Mouse (Mus musculus): ENCODE measurements around the gene Grm4. TPM values are rescaled to one million over a fixed set of nuclear protein-coding genes. Genes with fewer than 3 reads are reported as not detected.

The Grm4 gene
- polyA plus RNA-seq, 1 experiment = not detected

GRCm38 (mm10) chr17:27559596-27559995, 38.4 kb upstream of the Grm4 start:
- Histone ChIP-seq H3K4me3 (ENCODE audit: insufficient read depth, low read depth, low read length) (no peak overlapping the region), H3K27ac (ENCODE audit: insufficient read depth, low read depth, low read length) (no peak overlapping the region), H3K4me1 (ENCODE audit: control insufficient read depth, insufficient read depth, low read length) (peaks cover 54% of the 10 kb centered on the region)
- WGBS = 92% methylated on average over 12 of the region's 12 CpGs
- TF ChIP-seq CTCF (IDR thresholded peaks at IDR 0.05; ENCODE audit: insufficient read depth, low read depth, low read length) = no peak
- TF ChIP-seq POLR2A (IDR thresholded peaks at IDR 0.05; ENCODE audit: insufficient read depth, low read depth, low read length) = no peak

DNA sequence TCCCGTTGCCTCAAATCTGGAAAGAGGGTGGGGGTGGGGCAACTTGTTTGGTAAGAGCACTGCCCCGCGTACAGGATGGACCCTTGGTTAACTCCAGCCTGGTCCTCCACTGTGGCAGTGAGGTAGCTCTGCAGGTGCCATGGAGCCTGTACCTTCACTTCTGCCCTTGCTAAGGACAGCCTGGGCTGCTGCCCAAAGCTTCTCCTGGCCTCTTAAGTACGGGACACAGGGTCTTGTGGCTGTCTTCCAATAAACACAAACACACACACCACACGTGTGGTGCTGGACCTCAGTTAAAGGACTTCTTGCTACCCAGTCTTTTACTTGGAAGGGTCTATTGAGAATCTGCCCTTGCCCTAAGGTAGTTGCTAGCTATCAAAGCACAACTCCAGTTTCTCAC, 37.6 kb upstream of the Grm4 start:
- 44% methylated on average over 5 of the region's 5 CpGs for WGBS
- TF ChIP-seq CTCF (IDR thresholded peaks at IDR 0.05; ENCODE audit: insufficient read depth, low read depth, low read length) = no peak
- Histone ChIP-seq H3K4me1 (ENCODE audit: control insufficient read depth, insufficient read depth, low read length) (peaks cover 51% of the 10 kb centered on the region), H3K27ac (ENCODE audit: insufficient read depth, low read depth, low read length) (no peak overlapping the region), H3K4me3 (ENCODE audit: insufficient read depth, low read depth, low read length) (no peak overlapping the region)

GRCm38 (mm10) chr17:27557927-27558661, 36.9 kb upstream of the Grm4 start:
- TF ChIP-seq POLR2A (IDR thresholded peaks at IDR 0.05; ENCODE audit: insufficient read depth, low read depth, low read length) = no peak
- no peak for TF ChIP-seq CTCF (IDR thresholded peaks at IDR 0.05; ENCODE audit: insufficient read depth, low read depth, low read length)
- Histone ChIP-seq H3K27ac (ENCODE audit: insufficient read depth, low read depth, low read length) (no peak overlapping the region), H3K4me3 (ENCODE audit: insufficient read depth, low read depth, low read length) (peak overlapping the region; percentile 97), H3K4me1 (ENCODE audit: control insufficient read depth, insufficient read depth, low read length) (peaks cover 51% of the 10 kb centered on the region)
- 30% methylated on average over 14 of the region's 14 CpGs for WGBS

DNA sequence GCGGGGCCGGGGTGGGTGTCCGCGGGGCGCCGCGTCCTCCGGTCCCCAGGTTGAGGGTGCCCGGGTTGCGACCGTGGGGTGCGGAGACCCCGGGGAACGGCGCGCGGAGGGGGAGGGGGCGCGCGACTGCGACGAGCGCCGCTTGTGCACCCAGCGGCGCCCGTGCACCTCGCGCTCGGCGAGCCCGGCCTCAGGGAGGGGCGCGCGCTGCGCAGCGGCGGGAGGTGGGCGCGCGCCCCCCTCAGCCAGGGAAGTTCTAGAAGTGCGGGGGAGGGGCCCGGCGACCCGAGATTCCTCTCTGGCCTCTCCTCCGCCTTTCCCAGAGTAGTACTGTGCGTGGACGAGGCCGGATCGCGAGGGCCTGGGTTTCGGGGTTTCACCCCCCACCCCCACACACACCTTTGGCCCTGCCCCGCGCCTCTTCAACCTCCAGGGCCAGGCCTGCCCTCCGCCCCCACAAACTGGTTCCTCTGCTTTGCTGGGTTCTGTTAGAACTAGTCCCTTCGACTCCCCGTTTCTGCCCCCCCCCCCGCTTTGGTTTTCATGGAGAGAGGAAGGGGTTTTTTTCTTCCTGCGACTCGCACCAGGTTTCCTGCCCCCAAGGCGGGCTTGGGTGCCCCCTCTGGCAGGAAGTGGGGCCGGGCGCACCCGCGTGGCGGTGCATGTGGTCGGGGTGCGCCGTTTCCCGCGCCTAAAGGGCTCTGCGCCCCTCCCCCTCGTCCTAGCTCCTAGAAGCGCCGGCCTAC, 36.2 kb upstream of the Grm4 start:
- H3K27ac ChIP-seq (ENCODE audit: insufficient read depth, low read depth, low read length) = peak overlapping the region; percentile 74
- TF ChIP-seq CTCF (IDR thresholded peaks at IDR 0.05; ENCODE audit: insufficient read depth, low read depth, low read length) (no peak), POLR2A (IDR thresholded peaks at IDR 0.05; ENCODE audit: insufficient read depth, low read depth, low read length) (no peak)
- peak overlapping the region; percentile 97 for H3K4me3 ChIP-seq (ENCODE audit: insufficient read depth, low read depth, low read length)
- peaks cover 46% of the 10 kb centered on the region for H3K4me1 ChIP-seq (ENCODE audit: control insufficient read depth, insufficient read depth, low read length)
- WGBS = 1% methylated on average over 66 of the region's 75 CpGs

DNA sequence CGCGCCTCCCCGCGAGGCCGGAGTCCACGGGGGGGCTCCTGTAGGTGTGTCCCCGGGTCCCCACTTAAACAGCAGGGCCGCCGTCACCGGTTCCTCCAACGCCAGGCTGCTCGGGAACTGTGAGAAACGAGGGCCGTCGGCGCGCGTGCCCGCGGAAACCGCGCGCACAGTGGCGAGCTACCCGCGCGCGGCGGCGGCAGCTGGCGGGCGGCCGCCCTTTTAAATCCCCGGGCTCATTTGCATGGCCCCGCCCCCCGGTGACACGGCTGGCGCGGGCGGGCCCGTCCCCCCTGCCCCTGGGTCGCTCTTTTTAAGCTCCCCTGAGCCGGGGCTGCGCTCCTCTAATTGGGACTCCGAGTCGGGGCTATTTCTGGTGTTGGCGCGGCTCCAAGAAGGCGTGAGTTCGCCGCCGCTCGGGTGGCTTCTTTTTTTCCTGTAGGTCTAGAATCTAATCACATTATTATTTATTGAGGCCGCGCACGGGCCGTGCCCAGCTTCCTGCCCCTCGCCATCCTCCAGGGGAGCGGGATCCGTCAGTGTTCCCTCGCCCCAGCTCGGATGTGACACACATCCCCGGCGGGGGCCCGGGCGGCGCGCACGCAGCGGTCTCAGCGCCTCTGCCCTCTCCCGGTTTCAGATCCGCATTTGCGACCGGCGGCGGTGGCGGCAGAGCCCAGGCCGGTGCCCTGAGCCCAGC, 35.3 kb upstream of the Grm4 start, which contains the start of gene Hmga1:
TSS of gene Hmga1 (plus strand) at position 183 of the 697 bp plus-strand sequence.
- Histone ChIP-seq H3K27ac (ENCODE audit: insufficient read depth, low read depth, low read length) (peak within 1 kb of the TSS; percentile 74), H3K4me1 (ENCODE audit: control insufficient read depth, insufficient read depth, low read length) (peaks cover 38% of the 10 kb centered on the region), H3K4me3 (ENCODE audit: insufficient read depth, low read depth, low read length) (peak within 1 kb of the TSS; percentile 97)
- under 1% methylated on average over 79 of the region's 79 CpGs for WGBS
- TF ChIP-seq CTCF (IDR thresholded peaks at IDR 0.05; ENCODE audit: insufficient read depth, low read depth, low read length) (peak; percentile 2; the same call in 1 of the 2 replicates), POLR2A (IDR thresholded peaks at IDR 0.05; ENCODE audit: insufficient read depth, low read depth, low read length) (peak; percentile 71; the same call in 1 of the 2 replicates)

DNA sequence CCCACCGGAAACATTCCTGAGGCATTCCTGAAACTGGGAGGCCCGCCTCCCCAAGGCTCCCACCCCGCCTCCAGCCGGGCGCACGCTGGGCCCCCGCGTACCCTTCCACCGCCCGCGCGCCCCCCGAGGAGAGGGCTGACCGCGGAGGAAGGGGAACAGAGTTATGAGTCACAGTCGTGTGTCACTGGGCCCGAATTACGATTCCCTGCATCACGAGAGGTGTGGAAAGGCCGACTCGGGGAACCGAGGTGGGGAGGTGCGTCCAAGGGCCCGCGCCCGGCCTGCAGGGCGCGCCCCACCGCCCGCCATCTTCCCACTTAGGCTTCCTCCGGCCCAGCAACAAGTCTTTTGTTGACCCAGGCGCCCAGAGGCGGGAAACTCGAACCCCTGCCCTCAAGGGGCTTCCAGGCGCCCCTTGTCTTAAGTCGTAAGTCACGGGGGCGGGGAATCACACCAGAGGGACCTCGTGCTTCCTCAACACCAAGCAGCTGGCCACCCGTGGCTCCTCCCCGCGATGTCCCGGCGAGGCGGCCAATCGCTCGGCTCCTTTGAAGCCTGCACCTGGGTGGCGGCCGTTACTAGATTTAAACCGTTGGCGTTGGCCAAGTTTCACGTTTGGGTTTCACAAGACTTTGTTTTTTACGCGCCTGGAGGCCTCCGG, 34.4 kb upstream of the Grm4 start:
- peaks cover 32% of the 10 kb centered on the region for H3K4me1 ChIP-seq (ENCODE audit: control insufficient read depth, insufficient read depth, low read length)
- H3K27ac ChIP-seq (ENCODE audit: insufficient read depth, low read depth, low read length) = no peak overlapping the region
- TF ChIP-seq POLR2A (IDR thresholded peaks at IDR 0.05; ENCODE audit: insufficient read depth, low read depth, low read length) = no peak
- TF ChIP-seq CTCF (IDR thresholded peaks at IDR 0.05; ENCODE audit: insufficient read depth, low read depth, low read length) = 0 out of 2 replicates have a peak, but pooled peaks have one; percentile 2
- peak overlapping the region; percentile 97 for H3K4me3 ChIP-seq (ENCODE audit: insufficient read depth, low read depth, low read length)
- 1% methylated on average over 55 of the region's 55 CpGs for WGBS

DNA sequence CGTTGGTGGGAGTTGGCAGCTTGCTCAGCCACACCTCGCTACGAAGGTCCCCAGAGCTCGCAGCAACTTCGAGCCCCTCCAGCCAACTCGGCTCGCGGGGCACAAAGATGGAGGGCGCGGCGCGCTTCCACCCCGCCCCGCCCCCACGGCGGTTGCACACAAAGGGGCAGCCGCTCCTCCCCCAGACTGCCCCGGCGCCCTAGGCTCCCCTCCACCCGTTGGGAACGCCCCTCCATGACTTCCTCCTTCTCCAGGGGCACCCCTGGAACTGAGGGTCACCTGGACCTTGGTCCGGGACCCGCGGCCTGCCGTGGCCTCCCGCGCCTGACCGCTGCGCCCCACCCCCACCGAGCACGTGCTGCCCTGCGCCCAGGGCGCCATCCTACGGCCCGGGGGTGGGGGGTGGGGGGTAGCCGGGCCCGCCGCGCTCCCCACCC, 33.9 kb upstream of the Grm4 start:
- no peak for TF ChIP-seq CTCF (IDR thresholded peaks at IDR 0.05; ENCODE audit: insufficient read depth, low read depth, low read length)
- TF ChIP-seq POLR2A (IDR thresholded peaks at IDR 0.05; ENCODE audit: insufficient read depth, low read depth, low read length) = no peak
- Histone ChIP-seq H3K4me1 (ENCODE audit: control insufficient read depth, insufficient read depth, low read length) (peaks cover 30% of the 10 kb centered on the region), H3K27ac (ENCODE audit: insufficient read depth, low read depth, low read length) (no peak overlapping the region), H3K4me3 (ENCODE audit: insufficient read depth, low read depth, low read length) (peak overlapping the region; percentile 5)
- 8% methylated on average over 39 of the region's 39 CpGs for WGBS

Measured in olfactory bulb, adult 2 months (tissue).